Mouse (Mus musculus) erythroid progenitor cell, adult 5-6 weeks (primary cell): ENCODE results near the gene Trp53i13. TPM values are rescaled to one million over a fixed set of nuclear protein-coding genes. Genes with fewer than 3 reads are reported as not detected.
A peak's percentile ranks its signal among the peaks of the same experiment; 100 is the strongest.
"Not testable (repeated sequence)": the region's sequence is repeated elsewhere in the genome, so short reads cannot be mapped to it uniquely, and the experiment has no call there.

Experiments used
- ATAC-seq: replicated peaks from 2 replicates; pipeline ENCODE4 v1.8.0; 2016; ENCODE audit warnings: moderate number of reproducible peaks, mild to moderate bottlenecking, moderate TSS enrichment, inconsistent platforms; ENCODE audit not compliant: poor library complexity, low FRiP score, severe bottlenecking
- total RNA-seq, 2 experiments: library from RNA; stranded (forward) in 1 of 2; stranded (reverse) in 1 of 2; fragments of 150-400 nt in 1 of 2; fragments of 186-747, 209-891 nt in 1 of 2; gene quantifications; 2 replicates each; pipeline versions ENCODE4 v1.2.3 to v1.2.4; 2015 to 2017; ENCODE audit warnings: low replicate concordance in 2 of 2

Gene Trp53i13
- total RNA-seq (2015; ENCODE audit: low replicate concordance) (0.84 TPM in 1 of 2 replicates, not detected in the other), total RNA-seq (2017; ENCODE audit: low replicate concordance) (2.0 and 6.7 TPM in 2 replicates)

DNA sequence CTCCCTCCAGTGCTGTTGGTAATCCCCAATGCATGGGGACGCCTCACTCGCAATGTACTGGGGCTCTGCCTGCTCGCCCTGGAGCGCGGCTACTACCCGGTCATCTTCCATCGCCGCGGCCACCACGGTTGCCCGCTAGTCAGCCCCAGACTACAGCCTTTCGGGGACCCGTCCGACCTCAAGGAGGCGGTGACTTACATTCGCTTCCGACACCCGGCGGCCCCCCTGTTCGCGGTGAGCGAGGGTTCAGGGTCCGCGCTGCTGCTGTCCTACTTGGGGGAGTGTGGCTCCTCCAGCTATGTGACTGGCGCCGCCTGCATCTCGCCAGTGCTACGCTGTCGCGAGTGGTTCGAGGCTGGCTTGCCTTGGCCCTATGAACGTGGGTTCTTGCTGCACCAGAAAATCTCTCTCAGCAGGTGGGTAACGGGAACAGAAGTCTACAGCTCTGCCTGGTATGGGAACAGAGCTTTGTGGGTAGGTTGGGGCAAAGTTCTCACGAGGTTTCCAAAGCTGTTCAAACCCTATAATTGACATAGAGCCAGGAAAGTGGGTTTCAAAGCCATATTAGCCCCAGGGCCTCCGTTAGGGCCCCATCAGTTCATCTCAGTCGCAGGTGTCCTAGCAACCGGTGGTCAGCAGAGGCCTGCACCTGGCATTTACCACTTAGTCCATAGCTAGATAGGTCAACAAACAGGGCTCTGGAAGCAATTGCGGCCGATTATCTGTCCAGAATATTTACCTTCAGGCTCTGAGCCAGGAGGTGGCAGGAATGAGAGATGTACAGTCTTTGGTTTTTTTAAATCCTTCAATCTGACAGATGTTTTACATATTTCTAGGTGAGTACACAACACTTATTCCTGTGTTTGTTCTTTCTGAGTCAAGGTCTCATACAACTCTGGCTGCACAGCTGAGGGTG, at the start of gene Trp53i13:
Gene Trp53i13 (minus strand): TSS at position 344 of the 916 bp plus-strand sequence.
- no peak for ATAC-seq

DNA sequence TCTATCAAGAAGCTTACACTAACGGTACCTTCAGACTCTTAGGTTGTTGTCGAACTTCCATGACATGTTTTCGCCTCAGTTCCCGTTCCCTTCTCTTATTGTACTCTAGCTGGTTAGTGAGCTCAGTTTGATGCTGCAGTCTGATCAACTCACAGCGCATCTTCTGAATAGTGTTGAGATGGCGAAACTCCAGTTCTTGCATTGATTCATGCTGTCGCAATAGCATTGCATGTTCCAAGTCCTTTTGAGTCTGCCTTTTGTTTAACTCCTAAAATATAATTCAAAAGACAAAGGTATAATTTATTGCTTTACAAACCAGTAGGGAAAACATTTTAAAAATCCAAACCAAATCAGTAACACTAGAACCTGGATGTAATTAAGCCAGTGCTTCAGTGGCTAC, 29.5 kb upstream of the Trp53i13 start:
- no peak for ATAC-seq

GRCm38 (mm10) chr11:77532202-77532846, 16.5 kb upstream of the Trp53i13 start:
- ATAC-seq: no peak

DNA sequence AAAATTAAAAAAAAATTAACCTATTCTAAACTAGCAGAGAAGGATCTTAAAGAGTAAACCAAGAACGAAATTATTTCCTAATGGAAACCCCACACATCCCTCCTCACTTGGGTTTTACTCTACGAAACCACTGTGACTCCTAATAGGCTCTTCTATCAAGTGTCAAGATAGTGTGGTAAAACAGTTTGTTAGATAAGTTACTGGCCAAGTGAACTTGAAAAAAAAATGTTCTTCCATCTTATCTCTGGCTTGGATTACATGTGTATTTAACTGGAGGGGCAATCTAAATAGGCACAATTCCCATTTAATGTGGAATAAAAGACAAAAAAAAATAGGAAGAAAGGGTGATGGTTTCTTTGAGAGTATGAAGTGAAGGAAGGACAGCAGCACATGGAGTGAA, 15.1 kb upstream of the Trp53i13 start:
- ATAC-seq: no peak

DNA sequence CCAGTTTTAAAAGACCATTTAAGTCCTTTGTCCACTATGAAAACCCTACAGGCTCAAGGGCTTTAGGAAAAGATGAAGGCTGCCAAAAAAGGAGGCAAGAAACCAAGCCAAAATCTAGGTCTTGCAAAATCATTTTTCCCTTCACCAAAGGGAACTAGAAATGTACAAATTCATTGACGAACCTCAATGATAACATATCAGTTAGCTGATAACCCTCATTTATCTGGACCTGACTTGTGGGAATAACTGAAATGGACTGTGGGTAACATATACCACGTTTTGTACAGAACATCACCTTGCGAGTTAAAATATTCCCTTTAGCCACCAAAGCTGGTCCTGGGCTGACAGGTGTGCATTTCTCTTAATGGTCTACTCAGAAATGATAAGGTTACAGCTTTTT, 13.9 kb upstream of the Trp53i13 start:
- ATAC-seq: no peak

- not testable (repeated sequence) for ATAC-seq
These were observed 12.6 kb upstream of the Trp53i13 start for GRCm38 (mm10) chr11:77528420-77528819.

- ATAC-seq: 0 out of 2 replicates have a peak, but pooled peaks have one; percentile 25
These were observed 10.2 kb upstream of the Trp53i13 start for GRCm38 (mm10) chr11:77525804-77526486.

DNA sequence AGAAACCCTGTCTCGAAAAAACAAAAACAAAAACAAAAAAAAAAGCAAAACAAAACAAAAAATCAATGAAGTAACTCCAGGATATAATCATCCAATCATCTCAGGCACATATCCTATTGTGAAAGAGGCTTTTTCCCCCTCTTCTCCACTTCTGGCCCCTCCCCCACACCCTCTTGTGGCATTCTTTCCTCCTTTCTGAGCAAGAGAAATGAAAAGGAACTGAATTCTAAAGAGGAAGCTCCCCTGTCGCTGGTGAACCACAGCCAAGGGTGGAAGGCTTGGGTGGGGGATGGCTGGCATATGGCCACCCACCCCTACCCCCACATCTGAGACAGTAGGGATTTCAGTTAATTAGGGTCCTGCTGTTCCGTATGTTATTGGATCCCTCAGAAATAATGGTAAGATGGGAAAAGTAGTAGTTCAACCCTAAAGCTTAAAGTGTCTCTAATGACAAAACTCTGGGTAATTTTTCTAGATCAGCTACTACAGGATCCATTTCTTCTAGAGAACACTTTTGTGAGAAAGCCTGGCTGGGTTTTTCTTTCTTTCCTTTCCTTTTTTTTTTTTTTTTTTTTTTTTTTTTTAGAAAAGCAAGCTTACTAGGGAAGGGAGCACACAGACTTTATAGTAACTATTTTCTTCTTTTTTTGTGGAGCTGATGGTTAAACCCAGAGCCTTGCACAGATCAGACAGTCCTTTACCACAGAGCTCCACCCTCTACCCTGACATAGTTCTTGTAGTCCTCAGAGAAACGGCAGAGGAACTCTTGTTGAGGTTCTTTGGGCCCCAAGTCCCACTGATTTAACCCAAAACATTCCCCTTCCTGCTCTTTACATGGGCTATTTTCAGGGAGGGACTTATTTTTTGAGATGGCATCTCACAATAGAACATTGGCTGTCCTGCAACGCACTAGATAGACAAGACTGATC, 5.1 kb upstream of the Trp53i13 start:
- ATAC-seq: no peak

DNA sequence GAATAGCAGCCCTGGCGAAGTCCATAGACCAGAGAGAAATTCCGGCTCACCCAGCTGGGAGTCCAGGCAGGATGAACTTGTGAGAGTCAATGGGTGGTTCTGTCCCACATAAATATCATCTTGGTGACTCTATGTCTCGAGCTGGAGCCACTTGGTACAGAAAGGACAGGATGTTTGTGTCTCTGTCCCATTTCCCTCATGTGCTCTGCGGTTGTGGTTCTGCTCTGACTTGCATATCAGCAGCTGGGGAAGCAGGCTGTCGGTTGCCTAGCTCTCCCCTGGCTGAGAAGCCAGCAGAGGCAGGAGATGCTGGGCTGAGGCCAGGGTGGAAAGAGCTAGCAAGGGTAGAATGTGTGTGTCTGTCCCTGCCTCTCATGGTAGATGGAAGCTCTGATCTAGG, 3.3 kb upstream of the Trp53i13 start, which contains the start of gene Gm10392:
Gene Gm10392 (minus strand): TSS at position 156 of the 400 bp plus-strand sequence.
- no peak for ATAC-seq

DNA sequence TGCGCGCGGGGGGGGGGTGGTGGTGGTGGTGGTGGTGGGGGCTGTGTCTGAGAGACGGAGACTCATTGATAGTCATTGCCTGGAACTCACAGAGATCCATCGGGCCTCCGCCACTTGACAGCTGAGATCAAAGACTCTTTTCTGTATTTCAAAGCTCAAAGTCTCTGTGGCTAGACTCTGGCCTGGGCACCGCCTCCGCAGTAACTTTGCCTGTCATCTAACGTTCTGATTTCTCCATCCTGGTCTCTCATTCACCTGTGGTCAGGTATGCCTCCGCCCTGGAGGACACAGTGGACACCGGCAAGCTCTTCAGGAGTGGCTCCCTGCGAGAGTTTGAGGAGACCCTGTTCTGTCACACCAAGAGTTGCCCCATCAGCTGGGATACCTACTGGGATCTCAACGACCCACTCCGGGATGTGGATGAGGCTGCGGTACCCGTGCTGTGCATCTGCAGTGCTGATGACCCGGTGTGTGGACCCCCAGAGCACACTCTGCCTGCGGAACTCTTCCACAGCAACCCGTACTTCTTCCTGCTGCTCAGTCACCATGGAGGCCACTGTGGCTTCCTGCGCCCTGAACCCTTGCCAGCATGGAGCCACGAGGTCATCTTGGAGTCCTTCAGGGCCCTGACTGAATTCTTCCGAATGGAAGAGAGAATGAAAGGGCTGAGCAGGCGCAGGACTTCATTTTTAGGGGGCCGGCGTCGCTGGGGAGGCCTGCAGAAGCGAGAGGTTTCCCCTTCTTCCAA, 2.4 kb upstream of the Trp53i13 start:
- ATAC-seq: no peak

- ATAC-seq: no peak
These were observed 1.0 kb upstream of the Trp53i13 start for GRCm38 (mm10) chr11:77516553-77517425.

DNA sequence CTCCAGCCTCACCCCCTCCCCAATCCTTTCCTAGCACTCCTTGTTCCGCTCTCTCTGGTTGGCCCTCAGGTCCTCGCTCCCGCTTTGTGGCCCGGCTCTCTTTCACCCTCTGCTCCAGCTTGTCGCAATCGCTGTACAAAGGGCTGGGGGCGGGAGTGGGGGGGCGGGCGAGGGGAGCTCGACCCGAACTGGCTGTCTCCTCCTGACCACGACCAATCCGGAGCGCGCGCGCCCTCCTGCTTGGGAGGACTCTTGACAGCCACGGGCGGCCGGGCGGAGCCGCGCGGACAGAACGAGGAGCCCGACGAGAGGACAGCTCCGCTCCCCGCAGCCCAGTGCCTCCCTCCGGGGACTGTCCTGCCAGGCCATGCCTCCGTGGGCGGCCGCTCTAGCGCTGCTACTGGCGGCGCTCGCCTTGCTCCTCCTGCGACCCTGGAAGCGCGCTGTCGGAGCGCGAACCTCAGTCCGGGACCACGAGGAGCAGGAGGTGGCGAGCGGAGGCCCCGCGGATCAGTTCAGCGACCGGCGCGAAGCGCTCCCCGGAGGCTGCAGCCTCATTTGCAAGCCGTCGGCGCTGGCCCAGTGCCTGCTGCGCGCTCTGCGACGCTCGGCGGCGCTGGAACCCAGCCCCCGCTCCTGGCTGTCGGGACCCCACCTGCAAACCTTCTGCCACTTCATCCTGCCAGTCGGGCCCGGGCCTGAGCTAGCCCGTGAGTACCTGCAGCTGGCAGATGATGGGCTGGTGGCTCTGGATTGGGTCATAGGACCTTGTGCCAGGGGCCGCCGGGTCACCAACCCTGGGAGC, 746 bp downstream of the Trp53i13 start, which contains the start of gene Abhd15:
Gene Abhd15 (plus strand): TSS at position 290 of the 805 bp plus-strand sequence.
- 0 out of 2 replicates have a peak, but pooled peaks have one; percentile 26 for ATAC-seq

GRCm38 (mm10) chr11:77514281-77514831, 1.4 kb downstream of the Trp53i13 start:
- peak; percentile 78 for ATAC-seq

DNA sequence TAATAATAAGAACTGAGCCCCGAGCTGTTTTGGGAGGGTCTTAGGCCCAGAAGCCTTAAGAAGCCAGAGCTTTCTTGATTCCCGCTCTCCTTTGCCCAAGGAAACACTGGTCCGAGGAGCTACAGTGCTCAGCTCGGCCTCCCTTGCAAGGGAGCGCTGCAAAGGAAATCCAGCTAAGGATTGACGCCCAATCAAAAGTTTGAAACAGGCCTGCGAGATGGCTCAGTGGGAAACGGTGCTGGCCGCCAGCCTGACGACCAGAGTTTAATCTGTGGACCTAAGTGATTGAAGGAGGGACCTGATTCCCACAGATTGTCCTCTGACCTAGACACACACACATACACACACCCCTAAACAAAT, 2.0 kb downstream of the Trp53i13 start:
- ATAC-seq: no peak

- peak; percentile 66 for ATAC-seq
These were observed 2.6 kb downstream of the Trp53i13 start for GRCm38 (mm10) chr11:77512891-77513810.
